Mouse (Mus musculus): ENCODE measurements around the gene Bhlhe40.

Gene Bhlhe40

GRCm38 (mm10) chr6:108660206-108660877, at the start of gene Bhlhe40:
Gene Bhlhe40, plus strand, starts transcription at chr6:108660629.
- DNase-seq: peak; percentile 93

DNA sequence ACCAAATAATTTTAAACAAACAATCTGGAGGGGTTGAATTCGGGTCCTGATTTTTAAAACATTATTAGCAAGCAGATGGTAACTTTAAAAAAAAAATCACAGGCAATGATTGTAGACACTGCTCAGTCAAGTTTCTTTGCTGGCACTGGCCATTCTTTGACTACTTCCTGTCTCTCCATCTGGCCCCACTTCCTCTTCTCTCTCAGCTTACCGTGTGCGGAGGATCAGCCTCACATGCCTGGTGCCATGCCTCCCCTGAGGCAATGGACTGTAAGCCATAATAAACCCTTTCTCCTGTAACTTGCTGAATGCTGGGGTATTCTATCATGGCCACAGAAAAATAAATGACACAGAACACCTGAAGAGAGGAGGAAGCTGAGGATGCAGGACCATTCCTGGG, 48.8 kb upstream of the Bhlhe40 start:
- no peak for DNase-seq

- no peak for DNase-seq
Observed at GRCm38 (mm10) chr6:108618025-108618424, 42.4 kb upstream of the Bhlhe40 start.

GRCm38 (mm10) chr6:108623028-108623565, 37.3 kb upstream of the Bhlhe40 start:
- DNase-seq: no peak

DNA sequence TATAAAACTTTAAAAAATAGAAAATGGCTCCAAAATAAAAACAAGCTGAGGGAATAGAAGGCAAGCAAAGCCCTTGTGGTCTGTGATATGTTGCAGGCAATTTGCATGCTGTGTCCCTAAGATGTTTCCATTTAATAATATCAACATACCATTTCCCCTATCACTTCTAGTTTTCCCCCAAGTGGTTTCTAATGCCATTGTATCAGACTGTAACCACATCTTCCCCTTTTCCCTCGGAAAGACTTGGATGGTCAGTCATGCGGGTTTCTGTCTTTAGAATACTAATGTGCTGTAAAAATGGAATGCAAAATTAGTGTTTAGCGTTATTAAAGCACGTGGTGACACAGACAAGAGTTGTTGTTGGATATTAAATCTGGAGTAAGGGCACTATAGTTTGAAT, 35.5 kb upstream of the Bhlhe40 start:
- no peak for DNase-seq

GRCm38 (mm10) chr6:108630701-108631100, 29.7 kb upstream of the Bhlhe40 start:
- DNase-seq: peak; percentile 17

GRCm38 (mm10) chr6:108638157-108638833, 22.1 kb upstream of the Bhlhe40 start:
- peak; percentile 8 for DNase-seq

DNA sequence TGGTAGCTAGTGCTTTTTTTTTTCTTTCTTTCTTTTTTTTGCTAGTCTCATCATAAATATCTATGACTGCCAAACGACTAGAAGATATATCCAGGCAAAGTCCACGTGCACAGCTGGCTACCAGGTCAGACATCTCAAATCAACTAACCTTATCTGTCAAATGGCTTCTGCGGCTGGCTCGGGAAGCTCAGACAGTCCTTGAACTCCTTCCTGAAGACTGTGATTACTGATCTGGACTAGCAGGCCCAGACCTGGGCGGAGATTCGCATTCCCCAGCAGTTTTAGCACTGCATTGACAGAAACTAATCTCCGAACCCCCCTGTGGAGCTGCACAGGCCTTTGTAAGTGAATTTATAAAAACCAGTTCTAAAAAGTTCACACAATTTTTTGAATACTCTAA, 18.4 kb upstream of the Bhlhe40 start:
- no peak for DNase-seq

DNA sequence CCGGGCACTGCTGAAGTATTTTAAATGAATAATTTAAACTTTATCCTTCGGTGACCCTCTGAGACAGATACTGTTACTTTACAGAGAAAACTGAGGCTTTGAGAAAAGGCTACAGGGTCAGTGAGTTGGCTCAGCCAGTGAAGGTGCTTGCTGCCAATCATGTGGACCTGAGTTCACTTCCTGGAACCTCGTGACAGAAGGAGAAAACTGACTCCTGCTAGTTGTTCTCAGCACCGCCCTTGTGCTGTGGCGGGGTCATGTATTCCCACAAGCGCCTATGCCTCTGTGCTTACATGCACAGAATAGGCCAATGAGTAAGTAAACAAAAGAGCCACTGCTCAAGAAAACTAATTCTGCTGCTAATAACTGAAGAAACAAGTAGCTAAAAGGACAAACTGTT, 17.4 kb upstream of the Bhlhe40 start:
- no peak for DNase-seq

DNA sequence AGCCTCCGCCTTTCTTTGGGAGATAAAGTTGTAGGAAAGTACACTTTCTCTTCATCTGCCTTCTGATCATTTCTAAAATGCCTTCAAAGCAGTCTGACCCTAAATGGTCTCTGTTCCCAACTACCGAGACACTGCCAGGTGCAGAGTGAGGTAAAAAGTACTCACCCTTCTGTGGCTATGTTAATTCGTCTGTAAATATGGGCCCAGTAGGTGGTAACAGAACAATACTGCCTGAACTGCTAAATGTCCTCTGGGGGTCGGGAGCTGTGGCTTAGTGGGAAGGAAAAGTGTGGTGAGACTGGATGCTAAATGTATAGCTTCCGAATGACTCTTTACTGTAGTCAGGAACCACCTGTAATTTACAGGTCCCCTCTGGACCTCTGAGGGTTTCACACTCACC, 16.1 kb upstream of the Bhlhe40 start:
- no peak for DNase-seq

GRCm38 (mm10) chr6:108647094-108647493, 13.3 kb upstream of the Bhlhe40 start:
- no peak for DNase-seq

GRCm38 (mm10) chr6:108648072-108648471, 12.4 kb upstream of the Bhlhe40 start:
- no peak for DNase-seq

DNA sequence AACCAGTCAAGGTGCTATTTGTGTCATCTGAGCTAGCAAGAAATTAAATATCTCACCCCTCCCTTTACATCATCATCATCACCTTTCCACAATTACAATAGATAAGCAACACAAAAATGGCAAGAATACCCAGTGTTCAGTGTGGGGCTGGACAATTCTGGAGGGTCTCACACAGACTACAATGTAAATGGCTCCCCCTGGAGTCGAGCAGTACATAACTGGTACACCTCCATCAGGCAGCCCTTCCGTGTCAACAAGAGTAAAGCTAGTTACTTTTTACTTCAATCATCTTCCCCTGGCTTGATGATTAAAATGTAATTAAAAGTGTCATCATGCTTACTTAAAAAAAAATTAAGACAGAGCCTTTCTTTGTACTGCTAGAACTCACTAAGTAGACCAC, 4.6 kb upstream of the Bhlhe40 start:
- no peak for DNase-seq

DNA sequence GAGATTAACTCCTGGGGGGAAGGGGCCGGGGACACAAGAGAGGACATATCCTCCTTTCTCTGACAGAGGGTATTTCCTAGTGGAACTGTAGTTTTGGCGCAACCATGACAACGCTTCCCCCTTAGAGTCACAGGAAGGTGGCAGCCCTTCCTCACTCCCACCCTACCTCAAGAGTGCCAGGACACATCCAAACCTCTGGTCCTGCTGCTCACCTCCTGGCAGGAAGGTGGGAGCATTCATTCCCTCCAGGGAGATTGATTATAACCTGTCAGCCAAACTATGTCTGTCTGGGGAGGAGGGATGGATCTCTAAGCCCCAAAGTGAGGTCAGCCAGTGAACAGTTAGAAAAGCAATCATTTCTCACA, 2.4 kb upstream of the Bhlhe40 start:
- no peak for DNase-seq

DNA sequence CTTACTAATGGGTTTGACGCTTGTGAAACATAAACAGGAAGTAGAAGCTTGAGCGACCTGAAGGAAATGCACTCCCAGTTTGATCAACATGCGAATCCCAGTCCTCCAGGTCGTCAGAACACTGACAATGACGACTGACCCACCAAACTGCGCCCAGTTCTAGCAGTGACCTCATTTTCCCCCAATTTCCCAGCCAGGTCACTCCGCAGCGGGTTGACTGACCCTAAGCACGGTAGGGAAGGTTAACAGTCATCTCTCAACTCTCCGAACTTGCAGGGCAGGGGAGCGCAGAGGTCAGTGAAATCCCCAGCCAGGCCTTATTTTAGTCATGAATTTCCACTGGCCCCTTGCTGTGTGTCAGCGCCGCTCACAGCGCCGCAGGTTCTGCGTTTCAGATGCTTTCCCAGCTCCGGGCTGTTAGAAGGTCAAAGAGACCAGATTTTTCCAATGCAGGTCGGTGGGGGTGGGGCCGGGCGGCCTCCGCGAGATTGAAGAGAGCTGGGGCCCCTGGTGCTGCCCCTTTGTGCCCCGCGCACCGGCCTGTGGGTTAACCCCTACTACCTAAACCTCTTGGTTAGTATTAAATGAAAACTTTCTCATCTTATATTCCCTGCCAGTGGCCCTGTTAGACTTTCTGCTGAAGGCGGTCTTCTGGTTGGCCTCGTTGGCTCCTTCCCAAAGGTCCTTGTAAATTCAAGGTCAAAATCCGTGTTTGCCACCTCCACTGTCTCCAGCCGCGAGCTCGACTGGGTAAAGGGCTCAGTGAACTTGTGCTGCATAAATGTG, 1.8 kb upstream of the Bhlhe40 start:
- no peak for DNase-seq

- peak; percentile 96 for DNase-seq
Observed at GRCm38 (mm10) chr6:108659221-108659725, 1.2 kb upstream of the Bhlhe40 start.

- DNase-seq: peak; percentile 93
Observed at GRCm38 (mm10) chr6:108659726-108660205, 663 bp upstream of the Bhlhe40 start.

DNA sequence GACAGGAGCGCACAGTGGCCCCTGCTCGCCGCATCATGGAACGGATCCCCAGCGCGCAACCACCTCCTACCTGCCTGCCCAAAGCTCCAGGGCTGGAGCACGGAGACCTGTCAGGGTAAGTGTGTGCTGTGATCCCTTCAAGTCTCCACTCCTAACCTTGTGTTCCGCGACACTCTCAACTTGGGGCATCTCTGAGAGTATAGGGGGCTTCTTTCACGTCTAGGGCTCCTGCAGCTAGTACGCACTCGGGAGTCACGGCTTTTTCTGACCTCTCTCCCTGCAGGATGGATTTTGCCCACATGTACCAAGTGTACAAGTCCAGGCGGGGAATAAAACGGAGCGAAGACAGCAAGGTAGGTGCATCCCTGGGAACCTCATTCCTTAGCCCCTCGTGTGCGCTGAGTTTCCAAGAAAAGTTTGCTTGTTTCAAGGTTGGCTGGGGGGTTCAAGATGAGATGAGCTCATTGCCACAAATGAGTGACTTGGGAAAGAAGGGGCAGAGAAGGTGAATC, 505 bp downstream of the Bhlhe40 start:
- no peak for DNase-seq

GRCm38 (mm10) chr6:108661412-108661811, 983 bp downstream of the Bhlhe40 start:
- peak; percentile 94 for DNase-seq

GRCm38 (mm10) chr6:108661890-108662289, 1.5 kb downstream of the Bhlhe40 start:
- no peak for DNase-seq

- DNase-seq: no peak
Observed at GRCm38 (mm10) chr6:108662314-108663240, 2.1 kb downstream of the Bhlhe40 start.

All from lung, postnatal 10 days (tissue).